Comparison of ENCODE assay signal across 13 mouse cellular contexts in the genomic region with DNA sequence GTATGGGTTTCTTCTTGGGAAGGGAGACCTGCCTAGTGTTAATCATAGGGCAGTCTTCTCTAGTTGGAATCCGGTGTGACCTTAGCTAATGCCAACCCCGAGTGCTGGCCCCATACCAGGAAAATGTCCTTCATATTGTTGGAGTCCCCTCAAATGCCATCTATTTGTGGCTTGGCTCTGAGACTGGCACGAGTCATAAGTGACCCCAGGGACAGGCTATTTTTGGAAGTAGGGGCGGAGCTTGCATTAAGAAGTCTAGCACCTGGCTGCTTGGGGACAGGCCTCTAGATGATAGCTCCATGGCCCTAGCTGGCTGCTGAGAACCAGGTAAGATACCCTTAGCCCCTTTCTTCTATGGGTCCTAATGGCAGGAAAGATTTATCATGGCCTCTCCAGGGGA. TPM values are rescaled to one million over a fixed set of nuclear protein-coding genes. Genes with fewer than 3 reads are reported as not detected.
DNase-seq lines count a peak whose midpoint lies in the region; ATAC-seq lines count a peak whose summit lies in the region.
"Had no signal": no experiment of that assay in that cellular context is flagged by ENCODE, and none has a peak within 500 bp of the region (broad histone marks: within the 10 kb centered on the region; RNA-seq: fewer than 3 reads in every experiment).

Perm1 (plus strand) TSS at position 220 of the 400 bp plus-strand sequence.

- H3K4me2 ChIP-seq in kidney, embryonic 15.5 days: no peak within 1 kb of the TSS
- H3K4me2 ChIP-seq in heart, embryonic 15.5 days: peak within 1 kb of the TSS; percentile 48
- no peak within 1 kb of the TSS for H3K4me2 ChIP-seq in midbrain, embryonic 16.5 days (ENCODE audit: low read length)
- H3K4me2 ChIP-seq: hindbrain, embryonic 15.5 days; lung, embryonic 14.5 days had no signal

- H3K4me3 ChIP-seq in kidney, embryonic 15.5 days (replicated peaks): no peak within 1 kb of the TSS
- H3K4me3 ChIP-seq in heart, embryonic 15.5 days: peak within 1 kb of the TSS; percentile 32
- no peak within 1 kb of the TSS for H3K4me3 ChIP-seq in midbrain, embryonic 16.5 days (ENCODE audit: low read depth, low read length)
- H3K4me3 ChIP-seq: forebrain, embryonic 10.5 days; hindbrain, embryonic 15.5 days; myocyte had no signal

- DNase-seq in kidney, adult 8-10 months: peak; percentile 61 to 78
- peak; percentile 94 for DNase-seq in gastrocnemius, adult 18-20 months (ENCODE audit: low spot score)
- peak; percentile 37 to 41 for DNase-seq in lung, postnatal 4 days
- DNase-seq: lung, embryonic 14.5 days had no signal

- H3K27ac ChIP-seq in kidney, embryonic 15.5 days: no peak within 1 kb of the TSS
- peak within 1 kb of the TSS; percentile 88 for H3K27ac ChIP-seq in heart, embryonic 15.5 days
- H3K27ac ChIP-seq in midbrain, embryonic 16.5 days (ENCODE audit: low read length): no peak within 1 kb of the TSS
- H3K27ac ChIP-seq: hindbrain, embryonic 15.5 days had no signal

- WGBS in kidney, embryonic 15.5 days: 70% methylated on average over 4 of the region's 4 CpGs
- 35% methylated on average over 4 of the region's 4 CpGs for WGBS in heart, embryonic 15.5 days
- 85% methylated on average over 4 of the region's 4 CpGs for WGBS in midbrain, embryonic 16.5 days

- H3K36me3 ChIP-seq in kidney, embryonic 15.5 days: no peaks in the 10 kb centered on the region
- no peaks in the 10 kb centered on the region for H3K36me3 ChIP-seq in heart, embryonic 15.5 days
- no peaks in the 10 kb centered on the region for H3K36me3 ChIP-seq in midbrain, embryonic 16.5 days (ENCODE audit: control insufficient read depth, insufficient read depth, low read length)
- H3K36me3 ChIP-seq: hindbrain, embryonic 15.5 days had no signal

- H3K27me3 ChIP-seq in kidney, embryonic 15.5 days: no peaks in the 10 kb centered on the region
- no peaks in the 10 kb centered on the region for H3K27me3 ChIP-seq in heart, embryonic 15.5 days
- H3K27me3 ChIP-seq in midbrain, embryonic 16.5 days (ENCODE audit: control insufficient read depth, insufficient read depth, low read depth, low read length): no peaks in the 10 kb centered on the region
- H3K27me3 ChIP-seq: hindbrain, embryonic 15.5 days had no signal

- ATAC-seq in kidney, embryonic 15.5 days (replicated peaks; ENCODE audit: low FRiP score): no peak
- peak; percentile 78 for ATAC-seq in heart, embryonic 15.5 days (replicated peaks; ENCODE audit: insufficient number of reproducible peaks, insufficient read depth, low FRiP score, low read depth)
- no peak for ATAC-seq in midbrain, embryonic 16.5 days
- no peak for ATAC-seq in inflammation-experienced regulatory T-cells, adult 6 months
- no peak for ATAC-seq in frontal cortex, adult (ENCODE audit: low TSS enrichment)
- ATAC-seq: activated CD4-positive, CD25-positive, alpha-beta regulatory T cell, adult 4 months had no signal

- no peak within 1 kb of the TSS for H3K9ac ChIP-seq in kidney, embryonic 15.5 days
- peak within 1 kb of the TSS; percentile 15; the same call in 1 of the 2 replicates for H3K9ac ChIP-seq in heart, embryonic 15.5 days
- no peak within 1 kb of the TSS for H3K9ac ChIP-seq in midbrain, embryonic 16.5 days (ENCODE audit: low read depth, low read length)
- H3K9ac ChIP-seq: hindbrain, embryonic 15.5 days; lung, embryonic 14.5 days had no signal

- H3K9me3 ChIP-seq in kidney, embryonic 15.5 days (replicated peaks): no peaks in the 10 kb centered on the region
- no peaks in the 10 kb centered on the region for H3K9me3 ChIP-seq in heart, embryonic 15.5 days (replicated peaks)
- no peaks in the 10 kb centered on the region for H3K9me3 ChIP-seq in midbrain, embryonic 16.5 days (replicated peaks; ENCODE audit: control insufficient read depth, low read length, poor library complexity, severe bottlenecking)
- H3K9me3 ChIP-seq: forebrain, embryonic 10.5 days; hindbrain, embryonic 15.5 days had no signal

- no peaks in the 10 kb centered on the region for H3K4me1 ChIP-seq in kidney, embryonic 15.5 days
- H3K4me1 ChIP-seq in heart, embryonic 15.5 days (replicated peaks): peaks cover 30% of the 10 kb centered on the region
- H3K4me1 ChIP-seq in midbrain, embryonic 16.5 days (ENCODE audit: control insufficient read depth, insufficient read depth, low read length): no peaks in the 10 kb centered on the region
- H3K4me1 ChIP-seq: forebrain, embryonic 10.5 days; hindbrain, embryonic 15.5 days had no signal

RNA-seq across cellular contexts. Expression of gene Perm1, which starts in this region (rescaled TPM):
- 0.84 and 1.0 TPM in 2 replicates for polyA plus RNA-seq in kidney, embryonic 15.5 days (2015; fragmentation: Nextera tagmentation; extraction: Ambion mirVana)
- total RNA-seq in gastrocnemius, adult 18-20 months (2021): 100 to 1,000 TPM; 143 to 233 TPM
- polyA plus RNA-seq in heart, embryonic 15.5 days (2015; fragmentation: Nextera tagmentation; extraction: Ambion mirVana): 9.7 and 10.8 TPM in 2 replicates
- 2.0 and 2.7 TPM in 2 replicates for polyA plus RNA-seq in midbrain, embryonic 16.5 days (2015; fragmentation: Nextera tagmentation; extraction: Ambion mirVana)
- under 1 TPM; 0.55 to 0.90 (median 0.74) TPM for polyA plus RNA-seq in inflammation-experienced regulatory T-cells, adult 6 months (2017; shearing (Covaris generic))

Comparison
In these comparisons a context has a peak if more than half of its experiments do, and no peak if none do; other contexts are left out.
1. DNase-seq: peak in every context shown above with its lines; median percentile 94 in gastrocnemius, adult 18-20 months; 70 in kidney, adult 8-10 months; 39 in lung, postnatal 4 days.